Mouse (Mus musculus): Measurements from ENCODE around the gene Sdhc. TPM values are rescaled to one million over a fixed set of nuclear protein-coding genes. Genes with fewer than 3 reads are reported as not detected.

The Sdhc gene
- total RNA-seq (2023), result 100 to 1,000 TPM; 116 to 122 TPM

GRCm38 (mm10) chr1:171149974-171150760 lies at the start of gene Sdhc, which contains the start of gene Mpz:
Gene Sdhc (minus strand): TSS chr1:171150603.
Gene Mpz (plus strand): TSS chr1:171150711.

GRCm38 (mm10) chr1:171195887-171196397 lies 45.5 kb upstream of the Sdhc start, which contains the start of gene Pcp4l1:
Gene Pcp4l1 (minus strand): TSS chr1:171196268.

GRCm38 (mm10) chr1:171113873-171114299 lies 36.5 kb downstream of the Sdhc start, which contains the start of gene Cfap126:
Gene Cfap126 (plus strand): TSS chr1:171113918.

Other genes with a start within 250 kb of the Sdhc start
- under 1 TPM in 1 of 2 experiments, not detected in 1; 0.89 TPM for gene Fcrlb, start 237.7 kb downstream of the Sdhc start, total RNA-seq (2023)
- gene Fcrla, start 223.0 kb downstream of the Sdhc start, total RNA-seq (2023), result 1 to 10 TPM; 1.4 to 2.5 TPM
- gene Fcgr2b, start 174.1 kb downstream of the Sdhc start, total RNA-seq (2023), result 100 to 1,000 TPM; 211 to 238 TPM
- 100 to 1,000 TPM in 1 of 2 experiments, 10 to 100 TPM in 1; 79.6 to 109 TPM for gene Fcgr4, start 131.7 kb downstream of the Sdhc start, total RNA-seq (2023)
- 100 to 1,000 TPM; 435 to 496 TPM for gene Fcgr3, start 85.7 kb downstream of the Sdhc start, total RNA-seq (2023)
- 1 to 10 TPM; 2.3 to 4.7 TPM for gene Cfap126, start 36.7 kb downstream of the Sdhc start, total RNA-seq (2023)
- not detected for gene Mpz, start 108 bp upstream of the Sdhc start, total RNA-seq (2023)
- gene Pcp4l1, start 45.7 kb upstream of the Sdhc start, total RNA-seq (2023), result not detected
- gene Nr1i3, start 63.4 kb upstream of the Sdhc start, total RNA-seq (2023), result not detected
- gene Tomm40l, start 71.9 kb upstream of the Sdhc start, total RNA-seq (2023), result 10 to 100 TPM; 20.6 to 23.0 TPM
- not detected for gene Apoa2, start 74.5 kb upstream of the Sdhc start, total RNA-seq (2023)
- gene Fcer1g, start 83.8 kb upstream of the Sdhc start, total RNA-seq (2023), result 1,000 to 10,000 TPM; 1,527 to 1,601 TPM
- not detected for gene Adamts4, start 99.8 kb upstream of the Sdhc start, total RNA-seq (2023)
- 100 to 1,000 TPM; 132 to 148 TPM for gene Ndufs2, start 100.8 kb upstream of the Sdhc start, total RNA-seq (2023)
- gene B4galt3, start 119.7 kb upstream of the Sdhc start, total RNA-seq (2023), result 10 to 100 TPM; 42.2 to 55.5 TPM
- 10 to 100 TPM; 37.6 to 41.1 TPM for gene Ppox, start 130.6 kb upstream of the Sdhc start, total RNA-seq (2023)
- gene Usp21, start 137.4 kb upstream of the Sdhc start, total RNA-seq (2023), result 10 to 100 TPM; 48.0 to 55.5 TPM
- gene Ufc1, start 144.4 kb upstream of the Sdhc start, total RNA-seq (2023), result 10 to 100 TPM; 66.5 to 66.8 TPM
- 10 to 100 TPM; 25.3 to 26.8 TPM for gene Dedd, start 178.5 kb upstream of the Sdhc start, total RNA-seq (2023)
- 10 to 100 TPM; 20.2 to 21.3 TPM for gene Nit1, start 195.0 kb upstream of the Sdhc start, total RNA-seq (2023)
- gene Pfdn2, start 195.1 kb upstream of the Sdhc start, total RNA-seq (2023), result 10 to 100 TPM; 54.1 to 92.1 TPM
- not detected for gene Klhdc9, start 210.2 kb upstream of the Sdhc start, total RNA-seq (2023)
- gene Nectin4, start 219.5 kb upstream of the Sdhc start, total RNA-seq (2023), result 1 to 10 TPM; 7.3 to 8.1 TPM
- gene Arhgap30, start 238.4 kb upstream of the Sdhc start, total RNA-seq (2023), result 100 to 1,000 TPM; 286 to 288 TPM

Data from monocyte, adult 59 days (primary cell).